Mouse (Mus musculus): ENCODE results near the gene Hoxd11.

- TF ChIP-seq CTCF (IDR thresholded peaks at IDR 0.05) (no peak), EP300 (IDR thresholded peaks at IDR 0.05) (no peak)
Measured at GRCm38 (mm10) chr2:74714156-74714789, 34.9 kb downstream of the Hoxd11 start.
